Mouse (Mus musculus): Measurements from ENCODE around the gene Synpo2.

DNA sequence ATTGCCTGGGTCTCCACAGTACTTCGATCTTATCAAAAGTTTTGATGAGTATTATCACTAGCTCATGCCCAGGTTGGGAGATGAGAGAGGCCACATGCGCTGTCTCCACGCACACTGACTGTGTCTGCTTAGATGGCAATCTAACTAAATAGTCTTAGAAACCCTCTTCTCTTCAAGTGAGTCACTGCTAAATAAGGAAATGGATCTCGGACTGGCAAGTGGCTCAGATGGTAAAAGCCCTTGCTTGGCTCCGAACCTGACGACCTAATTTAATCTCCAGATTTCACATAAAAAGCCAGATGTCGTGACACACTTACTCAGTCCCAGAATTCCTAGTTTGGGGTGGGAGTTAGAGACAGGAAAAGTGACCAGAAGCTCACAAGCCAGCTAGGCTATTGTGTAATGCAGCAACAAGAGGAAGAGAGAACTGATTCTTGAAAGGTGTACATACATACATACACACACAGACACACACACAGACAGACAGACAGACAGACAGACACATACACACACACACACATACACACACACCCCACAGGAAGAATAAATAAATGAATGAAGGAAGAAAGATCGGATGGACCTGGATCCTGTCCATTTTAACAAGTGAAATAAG is 85.3 kb downstream of the Synpo2 start:
- TF ChIP-seq CTCF (IDR thresholded peaks at IDR 0.05; ENCODE audit: low read depth) (no peak), EP300 (IDR thresholded peaks at IDR 0.05; ENCODE audit: low read depth) (no peak)

Measured in heart, postnatal 0 days (tissue).